Mouse (Mus musculus) regulatory T cell (primary cell): Measurements from ENCODE around the gene Pycr1.

Source experiments
- in situ Hi-C: fragments of 300-600 bp; cut with MboI, MseI; formaldehyde crosslinking; loops from one replicate; pipeline ENCODE4 v1.15.1; 2025; ENCODE audit warnings: high pct_unique_total_duplicates

Pycr1 gene

GRCm38 (mm10) chr11:120657301-120657700, 13.7 kb upstream of the Pycr1 start:
- in situ Hi-C loops, result no loop called here

- in situ Hi-C loops, result no loop called here
Measured at GRCm38 (mm10) chr11:120654741-120655140, 11.2 kb upstream of the Pycr1 start.

GRCm38 (mm10) chr11:120651872-120652271, 8.3 kb upstream of the Pycr1 start:
- in situ Hi-C loops, result no loop called here

GRCm38 (mm10) chr11:120648001-120648476, 4.5 kb upstream of the Pycr1 start, which contains the start of gene Myadml2:
TSS of gene Myadml2 (minus strand) at chr11:120648158.
- in situ Hi-C loops, result no loop called here

GRCm38 (mm10) chr11:120647047-120647830, 3.7 kb upstream of the Pycr1 start:
- in situ Hi-C loops, result no loop called here

- in situ Hi-C loops, result no loop called here
Measured at GRCm38 (mm10) chr11:120642939-120643600, 499 bp downstream of the Pycr1 start.

GRCm38 (mm10) chr11:120641869-120642268, 1.7 kb downstream of the Pycr1 start:
- in situ Hi-C loops, result no loop called here

- in situ Hi-C loops, result no loop called here
Measured at GRCm38 (mm10) chr11:120641255-120641654, 2.3 kb downstream of the Pycr1 start.

GRCm38 (mm10) chr11:120634810-120635209, 8.8 kb downstream of the Pycr1 start:
- in situ Hi-C loops, result no loop called here

GRCm38 (mm10) chr11:120633520-120634343, 9.8 kb downstream of the Pycr1 start, which contains the start of gene Mafg:
TSS of gene Mafg (minus strand) at chr11:120633600.
- in situ Hi-C loops, result no loop called here

GRCm38 (mm10) chr11:120632559-120633519, 10.7 kb downstream of the Pycr1 start:
- in situ Hi-C loops, result no loop called here

GRCm38 (mm10) chr11:120631726-120632448, 11.7 kb downstream of the Pycr1 start:
- in situ Hi-C loops, result no loop called here

- in situ Hi-C loops, result no loop called here
Measured at GRCm38 (mm10) chr11:120630881-120631725, 12.5 kb downstream of the Pycr1 start.

GRCm38 (mm10) chr11:120630401-120630871, 13.1 kb downstream of the Pycr1 start:
- in situ Hi-C loops, result no loop called here

- in situ Hi-C loops, result no loop called here
Measured at GRCm38 (mm10) chr11:120629911-120630310, 13.7 kb downstream of the Pycr1 start.

GRCm38 (mm10) chr11:120629341-120629730, 14.2 kb downstream of the Pycr1 start:
- in situ Hi-C loops, result no loop called here

GRCm38 (mm10) chr11:120628601-120629340, 14.8 kb downstream of the Pycr1 start:
- in situ Hi-C loops, result no loop called here
